Mouse (Mus musculus) heart, adult 2 months (tissue): ENCODE results near the gene Spred2.
A peak's percentile ranks its signal among the peaks of the same experiment; 100 is the strongest.

ENCODE experiments used
- CTCF ChIP-seq: fragments of 200-600 bp; IDR thresholded peaks from 2 replicates; pipeline ENCODE4 v1.8.1; 2022; ENCODE audit warnings: antibody characterized with exemption, mild to moderate bottlenecking, moderate library complexity
- POLR2A ChIP-seq: fragments of 200-500 bp; IDR thresholded peaks from 2 replicates; pipeline ENCODE4 v1.6.1; 2011; ENCODE audit warnings: mild to moderate bottlenecking, low read depth, low read length, control low read depth; ENCODE audit not compliant: insufficient read depth

GRCm38 (mm10) chr11:19926843-19927120 is 2.6 kb downstream of the Spred2 start:
- TF ChIP-seq CTCF, result peak; percentile 19; the same call in 1 of the 2 replicates
- no peak for TF ChIP-seq POLR2A
